Mouse (Mus musculus) cerebellum, postnatal 36 days (tissue): ENCODE results near the gene Lyrm4.

Experiments used
- DNase-seq, 2 experiments: peaks; one replicate each; pipeline ENCODE4 v3.0.0; 2021 to 2022; ENCODE audit warnings: mixed read lengths in 2 of 2

The Lyrm4 gene

DNA sequence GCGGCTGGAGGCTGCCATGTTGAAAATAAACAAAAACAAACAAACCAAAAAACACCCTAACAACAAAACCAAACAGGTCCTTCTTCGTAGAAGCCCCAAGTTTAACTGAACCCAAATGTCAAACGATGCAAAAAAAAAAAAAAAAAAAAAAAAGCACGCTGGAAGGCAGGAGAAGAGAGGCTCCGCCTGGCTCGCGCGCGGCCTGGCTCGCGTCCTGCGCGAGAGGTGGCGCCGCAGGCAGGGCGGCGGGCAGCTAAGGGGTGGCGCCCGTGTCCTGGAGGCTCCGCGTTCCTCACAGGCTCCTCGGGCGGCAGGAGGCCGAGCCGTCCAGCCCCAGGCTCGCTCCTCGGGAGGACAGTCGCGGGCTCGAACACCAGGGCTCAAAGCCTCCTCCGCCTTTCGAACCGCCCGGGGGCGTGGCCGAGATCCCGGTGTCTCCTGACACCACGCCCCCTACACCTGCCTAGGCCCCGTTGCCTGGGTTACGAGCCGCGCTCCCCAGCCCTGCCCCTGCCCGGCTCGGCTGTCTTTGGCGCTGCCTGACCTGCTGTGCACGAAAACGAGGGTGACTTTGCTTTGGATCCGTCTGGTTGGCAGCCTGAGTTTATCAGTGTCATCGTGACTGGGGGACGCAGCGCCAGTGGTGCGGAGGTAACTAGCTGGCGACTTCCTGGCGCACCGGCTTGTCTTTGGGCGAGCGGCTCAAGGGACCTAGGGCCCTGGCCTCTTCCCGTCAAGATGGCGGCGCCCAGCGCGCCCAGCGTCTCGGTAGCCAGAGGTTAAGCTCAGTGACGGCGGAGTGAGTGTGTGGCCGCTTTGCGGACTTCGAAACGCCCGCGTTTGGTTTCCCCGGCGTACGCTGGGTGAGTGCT is at the start of gene Lyrm4, which contains the start of gene Fars2:
Lyrm4 (minus strand) TSS at position 384 of the 872 bp plus-strand sequence.
Fars2 (plus strand) TSS at position 270 of the 872 bp plus-strand sequence.
- peak; percentile 95 to 97 for DNase-seq

DNA sequence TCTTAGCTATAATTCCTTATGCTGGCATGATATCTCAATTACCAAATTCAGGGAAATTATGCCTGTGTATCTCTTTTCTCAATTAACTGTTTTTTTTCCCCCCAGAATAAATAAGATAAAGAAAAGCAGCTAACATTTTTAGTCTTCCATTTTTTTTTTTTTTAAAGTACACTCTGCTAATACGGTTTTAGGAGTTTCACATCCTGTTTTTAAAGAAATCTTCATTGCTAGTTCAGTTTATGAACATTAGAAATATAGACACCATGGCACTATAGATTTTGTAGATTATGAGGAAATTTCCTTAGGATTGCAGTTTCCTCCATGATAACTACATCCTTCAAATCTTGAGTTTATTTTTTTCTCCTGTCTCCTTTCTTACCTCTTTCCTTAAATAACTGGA is 46.6 kb upstream of the Lyrm4 start:
- DNase-seq, result no peak

DNA sequence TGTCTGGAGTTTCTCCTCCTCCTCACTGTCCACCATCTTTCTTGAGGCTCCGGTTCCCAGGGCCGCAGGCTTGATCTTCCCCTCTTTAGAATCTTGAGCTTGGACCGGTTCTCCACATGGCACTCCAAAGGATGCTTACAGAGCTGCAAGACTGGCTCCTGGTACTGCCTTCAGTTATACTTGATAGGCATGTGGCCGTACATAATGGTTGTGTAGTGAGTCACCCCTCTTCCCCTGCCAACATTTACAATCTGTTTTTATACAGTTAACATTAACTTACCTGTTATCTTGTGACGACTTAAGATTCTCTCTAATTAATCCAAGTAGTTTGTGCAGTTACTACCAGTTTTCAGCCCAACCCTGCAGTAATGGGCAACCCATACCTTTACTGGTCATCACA is 46.1 kb upstream of the Lyrm4 start:
- DNase-seq, result no peak

DNA sequence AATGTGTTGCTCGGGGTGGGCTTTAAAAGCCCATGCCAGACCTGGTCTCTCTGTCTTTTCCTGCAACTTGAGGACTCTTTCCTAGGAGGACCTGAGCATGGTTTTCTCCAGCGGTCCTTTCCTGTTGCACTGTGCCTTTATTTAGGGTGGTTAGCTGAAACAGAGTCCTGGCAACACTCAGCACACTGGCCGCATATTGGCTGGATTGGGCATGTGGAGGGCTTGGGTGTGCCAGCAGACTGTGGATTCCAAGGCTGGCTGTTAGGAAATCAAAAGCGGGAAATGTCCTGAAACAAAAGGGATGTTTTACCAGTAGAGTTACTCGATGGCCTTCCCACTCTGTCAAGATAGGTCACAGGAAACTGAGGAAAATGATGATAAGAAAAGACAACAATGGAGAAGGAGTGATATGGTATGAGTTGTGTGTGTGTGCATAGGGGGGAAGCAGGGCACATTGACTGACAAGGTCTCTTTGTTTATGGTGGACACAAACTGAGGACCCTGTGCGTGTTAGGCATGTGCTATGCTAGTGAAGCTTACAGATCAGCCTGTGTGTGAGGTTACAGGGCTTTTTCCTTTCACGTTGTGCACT is 39.1 kb upstream of the Lyrm4 start:
- peak in 1 of 2 experiments; percentile 20 for DNase-seq

DNA sequence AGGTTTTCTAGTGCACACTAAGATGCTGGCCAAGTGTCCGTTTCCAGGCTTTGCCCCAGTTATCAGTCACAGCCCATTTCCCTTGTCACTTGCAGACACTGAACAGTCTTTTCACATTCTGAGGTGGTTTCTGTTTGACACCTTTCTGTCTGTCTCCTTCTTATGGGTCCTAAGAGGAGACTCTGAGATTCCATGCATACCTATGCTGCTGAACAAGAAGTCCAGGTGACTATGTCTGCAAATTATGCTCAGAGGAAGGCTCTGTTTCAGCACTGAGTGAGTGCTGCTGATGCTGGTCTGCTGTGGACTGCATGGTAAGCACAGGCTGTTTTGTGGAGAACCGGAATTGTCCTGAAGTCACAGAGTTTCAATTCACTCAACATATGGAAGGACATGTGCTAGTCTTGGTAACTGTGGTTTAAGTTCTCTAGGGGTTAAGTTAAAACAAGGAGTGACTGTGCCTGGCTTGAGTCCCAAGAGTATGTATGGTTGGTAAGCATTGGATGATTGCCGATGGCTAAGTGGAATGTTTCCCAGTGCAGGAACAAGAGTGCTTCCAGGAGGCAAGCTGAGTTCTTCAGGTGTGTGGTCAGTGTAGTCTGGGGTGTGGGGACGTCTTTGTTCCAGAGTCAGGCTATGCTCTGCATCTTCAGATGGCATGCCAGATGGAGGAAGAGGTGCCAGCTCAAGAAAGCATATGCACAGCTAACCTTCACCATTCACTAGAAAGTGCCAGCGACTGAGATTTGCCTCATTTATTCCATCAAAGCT is 35.6 kb upstream of the Lyrm4 start:
- DNase-seq, result peak; percentile 36 to 41

DNA sequence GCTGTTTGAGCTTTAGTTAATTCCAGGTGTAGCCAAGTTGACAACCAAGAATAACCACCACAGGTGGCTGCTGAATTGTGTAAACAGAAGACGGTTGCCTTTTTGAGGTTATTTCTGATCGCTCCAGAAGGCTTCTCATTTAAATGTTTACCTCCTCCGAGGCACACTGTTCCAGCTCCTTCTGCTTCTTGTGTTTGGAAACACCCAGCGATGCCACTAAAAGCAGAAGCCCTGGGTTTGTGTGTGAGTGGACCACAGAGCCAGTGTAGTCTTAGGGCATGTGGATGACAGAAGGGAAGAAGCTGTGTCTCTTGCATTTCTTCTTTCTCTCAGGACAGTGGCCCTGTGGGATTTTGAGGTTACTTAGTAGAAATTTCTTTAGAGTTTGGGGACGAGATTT is 32.9 kb upstream of the Lyrm4 start:
- no peak for DNase-seq

DNA sequence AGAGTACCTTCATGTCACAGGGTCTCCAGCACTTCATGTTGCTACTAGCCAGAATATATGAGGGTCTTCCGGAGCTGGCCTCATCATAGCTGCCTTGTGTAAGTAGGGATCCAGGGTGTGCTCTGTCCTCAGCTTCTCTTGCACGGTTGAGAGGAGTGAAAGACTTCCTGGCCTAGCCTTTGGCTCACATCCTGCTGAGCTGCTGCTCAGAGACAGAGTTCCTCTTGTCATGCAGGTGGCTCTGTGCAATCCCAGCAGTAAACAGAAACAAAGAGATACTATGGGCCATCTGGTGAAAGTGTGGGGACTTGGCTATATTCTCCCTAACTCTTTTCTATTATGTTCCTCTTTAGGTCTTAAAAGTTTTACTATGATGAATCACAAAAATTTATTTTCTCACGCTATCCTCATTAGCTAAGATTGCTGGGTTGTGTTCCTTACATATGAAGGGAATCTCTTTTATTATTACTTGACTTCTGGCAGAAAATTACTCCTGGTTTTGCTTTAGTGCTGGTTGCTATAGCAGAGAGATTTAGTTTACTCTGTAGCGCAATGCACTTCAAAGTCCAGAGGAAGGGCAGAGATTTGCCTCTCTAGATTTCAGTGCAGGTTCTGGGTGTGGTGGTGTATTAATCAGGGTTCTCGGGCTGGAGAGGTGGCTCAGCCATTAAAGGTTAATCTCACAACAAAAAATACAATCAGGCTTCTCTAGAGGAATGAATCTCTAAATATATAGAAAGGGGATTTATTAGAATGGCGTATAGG is 32.0 kb upstream of the Lyrm4 start:
- peak; percentile 14 to 22 for DNase-seq

DNA sequence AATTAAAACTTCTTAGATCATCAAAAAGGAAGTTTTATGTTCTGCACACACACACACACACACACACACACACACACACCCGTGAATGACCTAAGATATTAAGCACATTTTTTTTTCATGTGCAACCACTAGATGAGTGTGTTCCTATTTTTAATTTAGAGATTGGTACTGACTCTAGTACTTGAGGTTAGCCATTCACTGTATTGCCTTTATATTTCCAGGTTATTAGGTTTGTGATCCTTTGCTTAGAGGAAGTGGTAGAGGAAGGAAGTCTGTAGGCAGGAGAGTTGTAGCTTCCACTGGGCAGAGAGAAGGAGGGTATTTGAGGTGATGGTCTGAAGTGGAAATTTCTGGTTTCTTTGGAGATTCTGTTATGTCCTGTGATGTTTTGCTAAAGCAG is 28.3 kb upstream of the Lyrm4 start:
- no peak for DNase-seq

DNA sequence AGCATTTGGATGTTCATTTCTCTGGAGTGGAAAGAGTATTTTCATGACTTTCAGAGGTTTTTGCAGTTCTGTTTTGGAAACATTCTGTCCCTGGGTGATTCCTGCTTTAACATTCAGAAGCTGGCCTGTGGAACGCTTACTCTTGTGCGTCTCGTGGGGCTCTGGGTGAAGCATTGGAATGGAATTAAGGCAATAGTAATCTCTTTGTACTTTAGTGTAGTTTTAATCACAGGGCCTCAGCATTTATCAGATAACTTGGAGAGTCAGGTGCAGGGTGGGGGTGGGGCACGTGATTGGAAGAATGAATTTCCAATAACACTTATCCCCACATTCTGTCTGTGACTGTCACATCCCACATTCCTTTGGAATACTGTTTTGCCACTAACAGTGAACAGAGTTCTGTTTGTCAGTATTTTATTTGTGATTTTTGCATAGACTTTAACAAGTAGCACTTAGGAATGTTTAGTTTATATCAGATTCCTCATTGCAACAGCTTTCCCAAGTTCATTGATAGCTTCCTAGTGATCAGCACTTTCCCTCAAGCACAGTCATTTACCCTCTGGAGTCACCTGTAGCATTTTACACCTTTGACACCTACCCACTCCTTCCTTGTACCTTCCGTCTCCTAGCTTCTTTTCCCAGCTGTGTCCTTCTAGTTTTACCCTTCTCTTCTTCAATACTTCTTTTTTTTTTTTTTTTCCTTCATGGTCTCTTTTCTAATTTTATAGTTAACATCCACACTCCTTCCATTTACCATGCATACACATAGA is 23.1 kb upstream of the Lyrm4 start:
- no peak for DNase-seq

DNA sequence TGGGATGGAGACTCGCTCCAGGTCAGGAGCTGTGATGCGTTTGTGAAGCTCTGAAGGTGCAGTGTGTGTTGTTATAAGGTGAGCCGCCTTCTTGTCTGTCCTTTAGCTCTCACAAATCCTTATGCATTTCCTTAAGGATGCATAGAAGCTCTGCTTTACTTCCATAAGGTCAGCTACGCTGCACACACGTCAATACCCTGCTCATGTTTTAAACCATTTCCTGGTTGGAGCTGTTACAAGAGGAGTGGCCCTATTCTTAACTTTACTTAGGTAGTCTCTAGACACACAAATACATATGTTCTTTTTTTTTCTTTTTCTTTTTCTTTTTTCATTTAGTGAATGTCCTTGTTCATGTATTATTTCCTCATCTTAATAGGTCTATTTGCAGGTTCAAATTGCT is 22.4 kb upstream of the Lyrm4 start:
- no peak for DNase-seq

DNA sequence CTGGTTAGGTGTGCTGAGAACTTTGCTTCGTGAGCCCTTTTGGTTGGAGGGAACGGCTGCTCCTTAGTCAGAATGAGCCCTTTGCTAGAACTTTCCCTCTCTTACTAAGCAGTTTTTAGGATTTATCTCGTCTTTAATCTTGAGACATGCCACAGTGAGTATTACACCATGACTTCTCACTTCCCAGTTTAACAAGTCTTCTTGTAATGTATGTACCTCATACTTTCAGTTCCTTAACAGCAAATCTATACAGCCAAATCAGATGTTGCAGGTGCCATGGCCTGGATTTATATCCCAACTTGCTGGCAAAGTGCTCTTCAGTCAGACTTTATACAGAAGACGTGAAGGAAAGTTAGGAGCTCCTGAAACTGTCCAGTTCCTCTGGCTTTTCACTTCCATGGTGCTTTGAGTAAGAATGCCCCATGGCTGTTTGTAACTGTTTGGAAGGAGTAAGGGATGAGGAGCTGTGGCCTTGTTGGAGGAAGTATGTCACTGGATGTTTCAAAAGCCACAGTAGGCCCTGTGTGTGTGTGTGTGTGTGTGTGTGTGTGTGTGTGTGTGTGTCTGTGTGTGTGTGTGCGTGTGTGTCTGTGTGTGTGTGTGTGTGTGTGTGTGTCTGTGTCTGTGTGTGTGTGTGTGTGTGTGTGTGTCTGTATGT is 14.8 kb upstream of the Lyrm4 start:
- no peak for DNase-seq

DNA sequence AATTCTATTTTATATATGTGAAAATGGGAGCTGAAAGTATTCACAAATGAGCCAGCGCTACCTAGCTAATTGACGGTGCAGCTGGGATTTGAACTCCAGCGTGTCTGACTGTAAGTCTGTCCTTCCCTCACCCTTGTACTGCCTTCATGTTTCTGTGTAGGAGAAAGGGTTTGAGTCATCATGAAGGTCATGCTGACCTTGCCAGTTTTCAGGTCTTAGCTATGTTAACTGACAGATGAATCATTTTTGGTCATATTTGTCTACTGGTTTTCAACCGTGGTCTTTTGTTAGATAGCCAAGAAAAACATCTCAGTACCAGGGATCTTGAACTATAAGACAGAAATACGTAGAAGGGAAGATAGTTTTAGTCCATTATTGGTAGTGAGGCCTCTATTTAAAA is 14.1 kb upstream of the Lyrm4 start:
- no peak for DNase-seq

DNA sequence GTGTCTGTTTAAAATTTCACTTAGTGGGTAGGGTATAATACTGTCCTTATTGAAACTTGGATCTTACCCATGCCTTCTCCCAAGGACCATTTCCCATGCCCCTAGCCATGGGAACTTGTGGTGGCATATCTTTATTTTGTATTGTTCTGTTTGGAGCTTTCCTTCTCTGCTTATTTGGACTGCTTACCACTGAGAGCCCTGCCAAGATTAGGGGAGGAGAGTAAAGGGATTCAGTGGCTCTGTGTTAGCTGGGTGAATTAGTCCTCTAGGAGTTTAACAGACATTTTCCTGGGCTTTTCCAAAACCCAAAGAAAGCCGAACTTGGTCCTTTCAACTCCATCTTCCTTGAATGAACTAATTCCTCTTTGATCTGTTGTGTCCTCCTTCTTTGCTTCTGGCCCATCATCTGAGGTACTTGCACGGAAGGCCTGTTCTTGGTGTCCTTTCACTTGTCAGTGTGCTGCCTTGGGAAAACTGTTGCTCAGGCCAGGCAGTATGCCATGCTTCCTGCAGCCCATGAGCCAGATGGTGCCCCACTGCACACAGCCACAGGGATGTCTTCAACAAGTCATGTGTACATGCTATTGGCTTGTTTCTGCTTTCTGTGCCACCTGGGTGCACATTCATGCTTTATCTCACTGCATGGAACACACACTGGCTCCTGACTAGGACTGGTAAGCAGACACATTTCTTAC is 12.2 kb upstream of the Lyrm4 start:
- peak; percentile 28 to 36 for DNase-seq

DNA sequence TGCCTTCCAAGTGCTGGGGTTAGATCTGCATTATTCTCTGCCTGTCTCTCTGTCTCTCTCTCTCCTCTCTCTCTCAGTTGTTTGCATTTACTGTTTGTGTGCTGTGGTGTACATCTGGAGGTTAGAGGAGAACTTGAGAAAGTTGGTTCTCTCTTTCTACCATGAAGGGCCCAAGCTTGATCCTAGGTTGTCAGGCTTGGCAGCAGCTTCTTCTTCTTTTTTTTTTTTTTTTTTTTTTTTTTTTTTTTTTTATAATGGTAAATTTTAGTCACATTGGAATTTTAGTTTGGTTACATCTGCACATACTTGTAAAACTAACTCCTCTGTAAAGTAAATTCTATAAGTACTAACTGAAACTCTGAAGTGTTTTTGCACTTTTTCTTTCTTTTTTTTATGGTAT is 3.3 kb upstream of the Lyrm4 start:
- no peak for DNase-seq

DNA sequence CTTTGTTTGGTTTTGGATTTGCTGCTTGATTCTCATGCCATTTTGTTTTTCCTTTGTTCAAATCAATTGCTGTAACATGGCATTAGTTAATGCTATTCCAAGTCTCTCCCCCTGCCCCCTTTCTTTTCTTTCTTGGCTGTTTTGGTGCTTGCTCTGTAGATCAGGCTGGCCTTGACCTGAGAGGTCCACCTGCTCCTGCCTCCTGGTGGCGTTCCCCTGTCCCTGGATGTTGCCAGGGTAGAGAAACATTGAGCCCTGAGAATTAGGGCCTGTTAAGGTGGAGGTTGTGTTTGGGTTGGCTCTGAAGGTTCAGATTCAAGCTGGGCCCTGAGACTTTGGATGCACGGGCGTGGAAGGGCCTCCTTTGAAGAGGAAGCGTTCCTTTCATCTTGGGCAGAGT is 2.4 kb upstream of the Lyrm4 start:
- DNase-seq, result no peak

DNA sequence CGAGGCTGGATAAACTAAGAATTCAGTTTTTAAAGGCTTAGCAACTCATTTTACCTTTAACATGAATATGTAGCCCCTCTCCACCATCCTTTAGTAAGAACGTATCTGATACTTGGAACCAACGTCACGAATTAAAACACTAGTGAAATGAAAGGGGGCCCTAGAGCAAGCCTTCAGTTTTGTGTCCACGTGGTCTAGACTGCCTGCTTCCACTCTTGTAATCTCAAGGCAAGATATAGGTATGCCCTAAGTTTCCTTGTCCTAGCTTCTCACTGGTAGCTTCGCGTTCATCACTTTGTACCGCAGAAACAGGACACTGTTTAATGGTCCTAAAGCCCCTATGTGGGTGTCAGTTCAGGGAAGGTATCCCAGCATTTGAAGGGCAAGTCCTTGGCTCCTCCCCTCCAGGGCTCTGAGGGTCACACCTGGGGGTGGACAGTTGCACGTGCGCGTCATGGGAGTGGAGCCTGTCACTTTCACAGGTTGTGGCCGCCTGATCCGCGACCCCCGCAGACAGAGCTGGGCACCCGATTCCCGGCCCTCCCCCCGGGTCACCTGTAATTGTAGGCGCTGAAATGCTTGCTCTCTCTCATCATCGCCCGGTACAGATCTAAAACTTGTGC is 695 bp downstream of the Lyrm4 start:
- peak; percentile 45 to 49 for DNase-seq

DNA sequence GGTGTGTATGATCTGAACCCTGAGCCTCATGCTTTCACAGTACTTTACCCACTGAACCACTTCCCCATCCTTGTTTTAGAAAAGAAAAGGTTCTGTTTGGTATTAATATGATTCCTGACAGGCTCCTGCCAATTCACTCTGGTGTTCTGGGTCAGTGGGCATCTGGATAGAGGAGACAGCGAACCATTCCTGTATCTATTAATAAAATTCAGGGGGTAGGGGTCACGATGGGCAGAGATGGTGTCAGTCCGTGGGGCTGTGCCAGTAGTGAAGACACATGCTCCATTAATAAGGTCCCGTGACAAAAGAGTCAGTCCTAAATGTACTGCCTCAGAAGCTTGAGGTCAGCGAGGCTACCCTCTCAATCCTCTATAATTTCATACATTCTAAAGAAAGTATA is 4.1 kb downstream of the Lyrm4 start:
- no peak for DNase-seq

DNA sequence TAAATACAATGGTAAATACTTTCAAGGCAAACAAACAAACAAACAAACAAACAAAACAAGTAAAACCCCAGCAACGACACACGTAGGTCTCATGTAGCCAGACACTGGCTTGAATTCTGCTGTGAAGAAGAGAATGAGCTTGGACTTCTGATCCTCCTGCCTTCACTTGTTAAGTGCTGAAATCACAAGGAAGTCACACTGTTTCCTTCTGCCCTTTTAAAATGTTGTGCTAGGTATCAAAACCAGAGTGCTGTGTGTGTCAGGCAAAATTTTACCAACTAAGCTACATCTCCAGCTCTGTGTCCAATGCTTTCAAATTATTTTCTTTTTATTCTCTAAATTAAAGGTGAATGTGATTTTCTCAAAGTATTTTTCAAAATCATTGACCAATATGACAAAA is 6.0 kb downstream of the Lyrm4 start:
- no peak for DNase-seq

DNA sequence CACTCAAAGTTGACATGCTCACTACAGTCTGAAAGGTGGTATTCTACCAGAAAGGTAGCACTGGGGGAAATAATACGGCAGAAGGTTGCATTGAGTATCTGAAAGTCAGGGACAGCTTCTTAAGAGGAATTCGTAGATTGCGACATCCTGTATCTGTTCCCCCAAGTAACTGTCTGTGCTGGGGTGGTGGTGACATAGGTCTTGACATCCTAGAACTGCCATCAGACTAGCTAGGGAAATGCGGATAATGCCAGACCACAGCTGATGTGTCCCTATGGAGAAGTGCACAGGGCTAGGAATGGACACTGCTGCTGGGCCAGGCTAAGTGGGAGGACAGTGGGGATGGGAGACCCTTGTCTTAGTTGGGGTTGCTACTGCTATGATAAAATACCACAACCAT is 8.8 kb downstream of the Lyrm4 start:
- no peak for DNase-seq

DNA sequence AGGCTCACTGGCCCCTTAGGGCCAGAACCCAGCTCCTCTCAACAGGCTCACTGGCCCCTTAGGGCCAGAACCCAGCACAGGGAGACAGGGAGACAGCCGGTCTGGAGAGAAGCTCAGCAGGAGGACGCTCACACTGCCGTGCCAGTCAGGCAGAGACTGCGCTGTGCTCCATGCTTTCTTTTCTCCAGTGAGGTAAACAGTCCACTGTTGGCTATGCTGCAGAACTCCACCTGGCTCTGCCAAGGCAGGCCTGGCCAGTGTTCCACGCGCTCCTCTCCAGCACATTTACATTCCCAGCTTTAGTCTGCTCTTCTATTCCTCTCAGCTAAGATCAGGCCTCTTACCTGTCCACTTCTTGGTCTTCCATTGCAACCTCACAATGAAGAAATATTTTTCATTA is 11.7 kb downstream of the Lyrm4 start:
- DNase-seq, result peak; percentile 55 to 63
